Mouse (Mus musculus): ENCODE data around the gene 0610012G03Rik.

Gene 0610012G03Rik

GRCm38 (mm10) chr16:31932840-31933697 is 15.2 kb downstream of the 0610012G03Rik start:
- in situ Hi-C loops (cut with MboI; ENCODE audit: low sequenced_read_pairs), result no loop called here

- in situ Hi-C loops (cut with MboI; ENCODE audit: low sequenced_read_pairs), result no loop called here
Observed at GRCm38 (mm10) chr16:31932255-31932654, 16.0 kb downstream of the 0610012G03Rik start.

GRCm38 (mm10) chr16:31931330-31931729 is 17.0 kb downstream of the 0610012G03Rik start:
- in situ Hi-C loops (cut with MboI; ENCODE audit: low sequenced_read_pairs), result no loop called here

- in situ Hi-C loops (cut with MboI; ENCODE audit: low sequenced_read_pairs), result loop anchor here (10.0 kb wide), 1 partner anchor 183 kb away; no protein-coding TSS in a partner anchor
Observed at GRCm38 (mm10) chr16:31927412-31927811, 20.9 kb downstream of the 0610012G03Rik start.

GRCm38 (mm10) chr16:31926547-31927182 is 21.6 kb downstream of the 0610012G03Rik start:
- in situ Hi-C loops (cut with MboI; ENCODE audit: low sequenced_read_pairs), result loop anchor here (10.0 kb wide), 1 partner anchor 182 kb away; no protein-coding TSS in a partner anchor

GRCm38 (mm10) chr16:31926091-31926490 is 22.2 kb downstream of the 0610012G03Rik start:
- in situ Hi-C loops (cut with MboI; ENCODE audit: low sequenced_read_pairs), result loop anchor here (10.0 kb wide), 1 partner anchor 181 kb away; no protein-coding TSS in a partner anchor

GRCm38 (mm10) chr16:31924368-31924767 is 23.9 kb downstream of the 0610012G03Rik start:
- in situ Hi-C loops (cut with MboI; ENCODE audit: low sequenced_read_pairs), result loop anchor here (10.0 to 25.0 kb wide), 2 partner anchors 180 to 362 kb away; no protein-coding TSS in a partner anchor

GRCm38 (mm10) chr16:31918248-31918724 is 30.0 kb downstream of the 0610012G03Rik start:
- in situ Hi-C loops (cut with MboI; ENCODE audit: low sequenced_read_pairs), result loop anchor here (10.0 to 25.0 kb wide), 2 partner anchors 356 to 473 kb away; no protein-coding TSS in a partner anchor

GRCm38 (mm10) chr16:31917776-31918175 is 30.5 kb downstream of the 0610012G03Rik start:
- in situ Hi-C loops (cut with MboI; ENCODE audit: low sequenced_read_pairs), result loop anchor here (10.0 to 25.0 kb wide), 2 partner anchors 355 to 473 kb away; no protein-coding TSS in a partner anchor

- in situ Hi-C loops (cut with MboI; ENCODE audit: low sequenced_read_pairs), result loop anchor here (5.0 to 25.0 kb wide), 3 partner anchors 33 to 466 kb away; partner anchors contain the start of gene Meltf
Observed at GRCm38 (mm10) chr16:31910281-31910847, 37.9 kb downstream of the 0610012G03Rik start.

GRCm38 (mm10) chr16:31908959-31909358 is 39.3 kb downstream of the 0610012G03Rik start:
- in situ Hi-C loops (cut with MboI; ENCODE audit: low sequenced_read_pairs), result loop anchor here (25.0 kb wide), 1 partner anchor 347 kb away; no protein-coding TSS in a partner anchor

GRCm38 (mm10) chr16:31906896-31907295 is 41.4 kb downstream of the 0610012G03Rik start:
- in situ Hi-C loops (cut with MboI; ENCODE audit: low sequenced_read_pairs), result loop anchor here (25.0 kb wide), 1 partner anchor 345 kb away; no protein-coding TSS in a partner anchor

GRCm38 (mm10) chr16:31905891-31906825 is 42.1 kb downstream of the 0610012G03Rik start:
- in situ Hi-C loops (cut with MboI; ENCODE audit: low sequenced_read_pairs), result loop anchor here (25.0 kb wide), 1 partner anchor 344 kb away; no protein-coding TSS in a partner anchor

- in situ Hi-C loops (cut with MboI; ENCODE audit: low sequenced_read_pairs), result loop anchor here (25.0 kb wide), 1 partner anchor 343 kb away; no protein-coding TSS in a partner anchor
Observed at GRCm38 (mm10) chr16:31905331-31905730, 43.0 kb downstream of the 0610012G03Rik start.

GRCm38 (mm10) chr16:31903239-31903638 is 45.1 kb downstream of the 0610012G03Rik start:
- in situ Hi-C loops (cut with MboI; ENCODE audit: low sequenced_read_pairs), result loop anchor here (25.0 kb wide), 1 partner anchor 341 kb away; no protein-coding TSS in a partner anchor

- in situ Hi-C loops (cut with MboI; ENCODE audit: low sequenced_read_pairs), result loop anchor here (25.0 kb wide), 1 partner anchor 340 kb away; no protein-coding TSS in a partner anchor
Observed at GRCm38 (mm10) chr16:31901886-31902285, 46.4 kb downstream of the 0610012G03Rik start.

- in situ Hi-C loops (cut with MboI; ENCODE audit: low sequenced_read_pairs), result no loop called here
Observed at GRCm38 (mm10) chr16:31898546-31899326, 49.6 kb downstream of the 0610012G03Rik start.

All from CH12F3 (cell line).